Mouse (Mus musculus) cerebellum, adult (tissue): ENCODE measurements around the gene Mthfd1l.
"Not testable (repeated sequence)": the region's sequence is repeated elsewhere in the genome, so short reads cannot be mapped to it uniquely, and the experiment has no call there.

Experiments used
- ATAC-seq: cut with Nextera tagmentation; 2 replicates; pipeline ENCODE4 v1.9.2; 2017; ENCODE audit warnings: mild to moderate bottlenecking, moderate library complexity, mixed read lengths; ENCODE audit not compliant: insufficient number of reproducible peaks, low FRiP score, low TSS enrichment

Gene Mthfd1l

DNA sequence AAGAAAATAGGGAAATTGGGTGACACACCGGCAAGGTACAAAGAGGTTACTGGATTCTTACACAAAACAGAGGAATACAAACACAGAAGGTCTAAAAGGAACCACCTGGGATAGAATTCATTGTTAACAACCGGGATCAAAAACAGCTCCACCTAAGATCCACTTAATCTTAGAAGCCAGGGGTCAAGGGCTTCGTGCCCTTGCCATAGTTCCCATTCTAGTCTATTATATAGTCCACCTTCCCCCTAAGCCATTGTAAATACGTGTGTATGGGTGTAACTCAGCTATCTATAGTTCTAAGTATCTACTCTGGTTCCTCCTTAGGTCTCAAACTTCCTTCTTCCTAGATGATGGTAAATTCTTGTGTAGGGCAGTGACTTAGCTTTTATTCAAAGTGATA lies 99.6 kb downstream of the Mthfd1l start:
- not testable (repeated sequence) for ATAC-seq

- no peak for ATAC-seq
These were observed 105.4 kb downstream of the Mthfd1l start for GRCm38 (mm10) chr10:4078220-4078840.

- ATAC-seq = no peak
These were observed 106.2 kb downstream of the Mthfd1l start for GRCm38 (mm10) chr10:4078979-4079630.

DNA sequence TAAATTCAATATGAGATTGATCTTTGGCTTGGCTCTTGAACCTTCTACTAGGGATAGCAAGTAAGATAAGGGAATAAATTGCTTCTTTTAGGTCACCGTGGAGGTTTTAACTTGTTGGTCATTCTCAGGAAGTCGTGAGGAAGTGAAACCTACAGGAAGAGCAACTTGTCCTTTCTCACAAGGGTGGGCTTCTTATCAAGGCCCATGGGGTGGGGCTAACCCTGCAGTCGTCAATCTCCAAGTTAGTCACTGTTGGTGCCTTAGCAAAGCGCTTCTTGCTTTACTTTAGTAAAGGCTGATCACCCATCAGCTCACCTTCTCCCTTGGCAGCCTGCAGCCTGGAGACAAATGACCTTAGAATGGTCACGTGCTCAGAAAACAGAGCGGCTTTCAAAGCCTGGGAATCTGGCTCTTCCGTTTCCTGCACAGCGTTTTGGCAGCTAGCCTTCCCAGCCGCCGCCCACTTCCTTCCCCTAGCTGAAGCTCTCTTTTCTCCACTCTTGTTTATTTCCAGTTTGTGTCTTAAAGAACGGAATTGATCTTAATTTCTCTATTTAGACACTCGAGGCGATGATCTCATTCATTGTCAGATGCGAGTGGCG lies 106.8 kb downstream of the Mthfd1l start:
- no peak for ATAC-seq

DNA sequence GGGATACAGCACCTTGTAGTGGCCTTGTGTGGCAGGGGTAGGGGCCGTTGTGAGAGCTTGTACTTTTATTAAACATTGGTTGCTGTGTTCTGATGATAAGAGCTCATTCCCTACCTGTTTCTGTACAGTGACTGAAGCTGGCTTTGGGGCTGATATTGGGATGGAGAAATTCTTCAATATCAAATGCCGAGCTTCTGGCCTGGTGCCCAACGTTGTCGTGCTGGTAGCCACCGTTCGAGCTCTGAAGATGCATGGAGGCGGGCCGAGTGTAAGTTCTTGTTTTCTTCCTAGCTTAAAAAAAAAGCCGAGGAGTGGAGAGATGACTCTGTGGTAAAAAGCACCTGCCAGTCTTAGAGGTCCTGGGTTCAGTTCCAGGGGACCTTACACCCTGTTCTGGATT lies 110.7 kb downstream of the Mthfd1l start:
- ATAC-seq = no peak

DNA sequence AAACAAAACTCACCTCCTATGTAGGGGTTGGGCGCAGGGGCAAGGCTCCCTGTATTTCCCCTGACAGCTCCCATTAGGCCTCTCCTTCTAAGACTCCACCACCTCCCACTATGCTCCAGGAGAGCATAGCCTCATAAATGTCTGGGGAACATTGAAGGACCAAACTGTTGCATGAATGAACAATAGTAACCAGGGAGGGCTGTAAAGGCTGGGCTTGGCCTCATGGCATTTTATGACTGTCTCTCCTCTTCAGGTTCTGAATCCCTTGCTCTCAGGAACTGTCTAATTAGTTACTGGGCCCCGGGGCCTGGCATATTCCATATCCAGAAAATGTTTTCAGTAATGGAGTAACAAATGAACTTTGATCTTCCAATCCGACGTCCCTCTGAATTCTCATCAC lies 112.0 kb downstream of the Mthfd1l start:
- ATAC-seq = no peak

- no peak for ATAC-seq
These were observed 112.6 kb downstream of the Mthfd1l start for GRCm38 (mm10) chr10:4085363-4086141.

DNA sequence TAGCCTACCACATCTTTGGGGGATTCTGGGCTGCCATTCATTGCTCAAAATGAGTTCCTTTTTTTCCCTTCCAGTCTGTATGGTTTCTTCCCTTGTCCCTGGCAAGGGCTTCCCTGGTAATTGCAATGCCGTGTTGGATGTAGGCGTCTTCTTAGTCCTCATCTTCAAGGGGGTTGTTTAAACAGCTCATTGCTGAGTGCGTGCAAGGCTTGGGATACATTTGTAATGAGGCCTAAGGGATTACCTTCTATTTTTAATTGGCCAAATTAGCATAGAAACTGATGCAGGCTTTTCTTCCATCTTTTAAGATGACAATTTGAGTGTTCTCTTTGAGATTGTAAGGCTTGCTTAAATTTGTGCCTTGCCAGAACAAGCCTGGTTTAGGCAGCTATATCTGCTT lies 114.6 kb downstream of the Mthfd1l start:
- ATAC-seq = no peak

DNA sequence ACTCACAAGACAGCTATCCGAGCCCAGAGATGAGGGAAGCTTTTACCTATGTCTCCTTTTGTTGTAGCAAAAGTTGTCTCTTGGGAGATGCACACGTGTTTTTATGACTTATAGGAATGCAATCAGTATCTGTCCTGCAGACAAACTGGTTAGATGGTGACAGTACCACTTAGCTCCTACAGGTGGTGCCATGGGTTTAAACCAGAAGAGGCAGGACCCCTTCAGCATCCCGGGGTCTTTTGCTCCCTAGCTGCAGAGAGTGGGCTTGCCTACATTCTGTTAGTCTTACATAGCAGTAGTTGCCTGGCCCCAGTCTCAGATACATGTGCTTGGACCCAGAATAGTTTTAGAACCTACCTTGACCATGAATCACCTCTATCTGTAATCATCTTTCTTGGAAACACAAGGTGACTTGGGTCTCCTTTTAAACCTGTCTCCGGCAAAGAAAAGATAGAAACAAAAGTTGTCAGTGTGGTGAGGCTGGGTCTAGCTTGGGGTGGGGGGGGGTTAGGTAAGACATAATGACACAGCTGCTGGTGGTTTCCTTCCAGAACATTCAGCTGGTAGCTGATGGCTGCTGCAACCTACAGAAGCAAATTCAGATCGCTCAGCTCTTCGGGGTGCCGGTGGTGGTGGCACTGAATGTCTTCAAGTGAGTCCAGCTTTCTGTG lies 116.0 kb downstream of the Mthfd1l start:
- ATAC-seq = no peak

DNA sequence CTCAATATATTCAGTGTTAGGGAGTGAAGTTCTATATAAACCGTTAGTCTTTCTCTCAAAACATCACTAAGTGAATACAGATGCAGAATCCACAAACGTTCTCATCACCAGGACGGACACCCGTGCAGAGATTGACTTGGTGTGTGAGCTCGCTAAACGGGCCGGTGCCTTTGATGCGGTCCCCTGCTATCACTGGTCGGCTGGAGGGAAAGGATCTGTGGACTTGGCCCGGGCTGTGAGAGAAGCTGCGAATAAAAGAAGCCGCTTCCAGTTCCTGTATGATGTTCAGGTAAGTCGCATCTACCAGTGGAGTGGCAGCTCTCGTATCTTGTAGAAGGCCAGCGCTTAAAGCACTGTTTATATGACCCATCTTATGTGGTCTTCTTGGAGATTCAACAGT lies 117.0 kb downstream of the Mthfd1l start:
- ATAC-seq = no peak

DNA sequence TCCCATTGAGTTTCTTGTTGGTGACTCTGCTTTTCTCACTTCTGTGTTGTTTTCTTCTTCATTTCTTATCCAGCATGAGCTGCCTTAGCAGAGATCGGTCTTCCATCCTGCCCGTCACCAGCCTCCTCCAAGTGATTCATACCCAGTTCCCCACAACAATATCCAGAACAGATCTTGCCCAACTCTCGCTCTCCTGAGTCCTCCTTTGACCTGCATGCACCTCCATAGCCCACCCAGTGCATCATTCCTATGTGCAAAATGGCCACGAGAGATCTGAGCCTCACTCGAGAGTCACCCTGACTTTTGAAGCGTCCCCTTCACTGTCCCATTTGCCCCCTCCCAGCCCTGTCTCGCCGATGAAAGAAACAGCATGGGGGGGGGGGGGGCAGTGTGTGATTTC lies 120.1 kb downstream of the Mthfd1l start:
- no peak for ATAC-seq

DNA sequence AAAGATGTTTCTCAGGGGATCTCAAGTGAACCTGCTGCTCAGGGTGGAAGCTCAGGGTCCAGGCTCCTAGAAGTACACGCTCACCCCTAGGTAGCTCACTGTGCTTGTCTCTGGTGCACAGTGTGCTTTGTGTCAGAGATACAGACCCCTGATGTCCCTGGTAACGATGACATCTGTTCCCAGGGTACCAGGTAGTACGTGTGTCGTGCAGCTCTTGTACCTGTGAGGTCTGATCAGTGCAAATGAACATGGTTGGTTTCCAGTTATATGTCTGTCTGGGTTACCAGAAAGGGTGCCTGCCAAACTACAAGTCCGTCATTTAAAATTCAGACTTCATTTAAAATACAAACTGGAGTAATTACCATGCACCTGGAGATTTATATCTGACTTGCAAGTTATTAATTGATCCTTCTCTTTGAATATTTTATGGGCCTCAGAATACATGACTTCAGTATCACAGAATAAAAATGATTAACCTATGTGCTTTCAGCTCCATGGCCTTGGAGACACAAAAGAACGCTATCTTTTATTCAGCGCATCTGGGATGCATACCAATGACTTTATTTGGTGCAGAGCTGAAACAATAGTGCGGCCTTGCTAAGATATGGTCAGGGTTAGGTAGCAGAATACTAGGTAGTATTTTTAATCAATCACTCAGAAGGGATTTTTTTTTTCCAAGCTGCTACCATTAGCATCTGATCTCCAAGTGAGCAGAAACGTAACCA lies 121.3 kb downstream of the Mthfd1l start:
- ATAC-seq = no peak

DNA sequence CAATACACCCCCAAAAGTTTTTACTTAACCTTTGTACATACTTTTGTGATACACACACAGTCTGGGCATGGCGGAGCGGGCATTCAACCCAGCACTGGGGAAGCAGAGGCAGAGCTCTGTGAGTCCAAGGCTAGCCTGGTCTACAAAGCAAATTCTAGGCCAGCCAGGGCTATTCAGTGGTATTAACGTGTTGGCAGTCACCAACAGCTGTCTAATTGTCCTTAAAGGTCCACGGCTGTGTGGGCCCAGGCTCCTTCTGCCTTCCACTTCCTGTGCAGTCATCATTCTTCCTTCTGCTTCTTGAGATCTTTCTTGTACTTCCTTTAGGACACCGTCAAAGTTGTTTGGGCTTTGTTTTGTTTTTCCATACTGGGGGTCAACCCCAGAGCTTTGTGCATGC lies 123.2 kb downstream of the Mthfd1l start:
- ATAC-seq = no peak

- no peak for ATAC-seq
These were observed 127.1 kb downstream of the Mthfd1l start for GRCm38 (mm10) chr10:4100007-4100406.

DNA sequence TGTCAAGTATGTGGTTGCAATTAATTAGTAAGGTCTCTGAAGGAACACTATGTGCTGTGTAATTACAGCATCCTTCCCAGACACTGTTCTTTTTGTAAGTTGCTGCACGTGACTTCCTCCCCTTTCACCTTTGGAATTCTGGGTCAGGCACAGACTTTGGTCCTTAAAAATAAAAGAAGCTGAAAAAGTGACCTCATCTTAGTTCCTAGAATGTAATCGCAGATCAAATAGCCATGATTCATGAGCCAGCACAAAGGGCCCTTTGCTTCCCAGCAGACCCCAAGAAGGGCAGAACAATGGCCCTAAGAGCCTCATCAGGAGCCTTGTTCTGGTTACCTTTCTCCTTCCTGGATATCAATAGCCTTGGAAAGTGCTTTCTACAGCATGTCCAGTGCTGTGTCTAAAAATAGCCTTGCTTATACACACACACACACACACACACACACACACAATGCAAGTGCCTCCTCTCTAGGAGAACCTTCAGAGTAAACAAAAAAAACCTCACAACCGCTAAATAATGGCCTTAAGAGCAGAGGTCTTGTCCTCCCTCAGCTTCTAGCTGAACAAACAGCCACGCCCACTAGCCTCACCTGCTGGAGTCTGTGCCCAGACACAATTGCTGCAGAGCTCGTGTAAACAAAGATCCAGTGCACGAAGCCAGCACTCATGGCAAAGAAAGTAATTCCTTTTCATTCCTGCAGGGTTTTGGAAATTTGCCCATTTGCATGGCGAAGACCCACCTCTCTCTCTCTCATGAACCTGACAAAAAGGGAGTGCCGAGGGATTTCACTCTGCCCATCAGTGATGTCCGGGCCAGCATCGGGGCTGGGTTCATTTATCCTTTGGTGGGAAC lies 133.0 kb downstream of the Mthfd1l start:
- ATAC-seq = no peak

DNA sequence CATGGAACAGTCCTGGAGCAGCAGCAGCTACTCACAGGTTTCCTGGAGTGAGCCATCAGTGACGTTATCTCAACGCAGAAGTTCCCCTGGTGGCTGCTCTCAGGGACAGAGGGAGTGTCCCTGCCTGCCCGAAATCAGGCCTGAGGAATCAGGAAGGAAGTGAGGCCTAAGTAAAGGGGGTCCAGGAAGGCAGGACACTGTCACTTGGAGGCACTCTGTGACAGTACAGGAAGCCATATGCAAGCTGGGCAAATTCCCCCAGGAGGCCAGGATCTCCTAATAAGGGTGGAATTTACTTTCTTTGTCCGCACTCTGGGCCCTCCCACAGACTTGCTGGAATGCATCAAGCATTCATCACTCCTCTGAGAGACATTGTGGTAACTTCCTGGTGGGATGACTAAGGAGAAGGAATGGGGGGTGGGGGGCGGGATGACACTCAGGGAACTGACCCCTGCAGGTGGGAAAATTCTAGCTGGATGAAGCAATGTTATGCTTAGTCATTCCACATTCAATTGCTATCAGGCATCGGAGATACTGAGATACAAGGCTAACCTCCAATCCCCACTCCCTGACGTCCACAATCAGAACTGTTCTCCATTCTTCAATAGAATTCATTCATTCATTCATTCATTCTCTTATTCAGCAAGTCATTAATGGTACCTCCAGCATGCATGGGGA lies 134.9 kb downstream of the Mthfd1l start:
- ATAC-seq = no peak

DNA sequence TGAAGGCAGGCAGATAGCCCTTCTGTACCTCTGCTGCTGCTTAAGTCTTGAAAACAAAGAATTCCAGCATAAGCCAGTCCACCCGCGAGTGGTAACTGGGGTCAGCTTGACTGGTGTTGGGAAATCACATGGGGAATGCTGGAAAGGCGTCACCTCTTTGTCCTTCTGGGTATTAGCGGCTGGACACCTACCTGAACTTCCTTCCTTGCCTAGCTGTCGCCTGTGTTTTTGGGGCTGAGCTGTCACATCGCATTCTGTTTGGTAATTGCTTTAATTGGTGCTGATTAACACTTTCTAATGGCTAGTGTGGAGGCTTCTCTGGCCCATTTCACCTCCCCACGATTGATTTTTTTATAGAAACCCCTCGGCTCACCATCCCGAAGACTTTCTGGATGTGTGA lies 135.5 kb downstream of the Mthfd1l start:
- ATAC-seq = no peak

GRCm38 (mm10) chr10:4111095-4111794 lies 138.3 kb downstream of the Mthfd1l start:
- ATAC-seq = no peak
